Mouse (Mus musculus) kidney, adult 2 months (tissue): ENCODE results near the gene Col4a2. TPM values are rescaled to one million over a fixed set of nuclear protein-coding genes. Genes with fewer than 3 reads are reported as not detected.

Experiments
- DNase-seq: peaks from one replicate; pipeline ENCODE4 v3.0.0; 2021
- H3K27ac ChIP-seq: fragments of 200-500 bp; 2 replicates; pipeline ENCODE4 v1.5.1; 2012; ENCODE audit warnings: low read depth, low read length, control low read depth, inconsistent platforms; ENCODE audit not compliant: insufficient read depth
- H3K27me3 ChIP-seq: fragments of 200-500 bp; replicated peaks from 2 replicates; pipeline ENCODE4 v1.6.1; 2012; ENCODE audit warnings: mild to moderate bottlenecking, moderate library complexity, low read length, inconsistent platforms; ENCODE audit not compliant: control insufficient read depth, insufficient read depth
- H3K36me3 ChIP-seq: fragments of 200-500 bp; 2 replicates; pipeline ENCODE4 v1.6.1; 2012; ENCODE audit warnings: mild to moderate bottlenecking, moderate library complexity, low read length, inconsistent platforms; ENCODE audit not compliant: control insufficient read depth, insufficient read depth
- H3K4me1 ChIP-seq: fragments of 200-500 bp; 2 replicates; pipeline ENCODE4 v1.6.1; 2011; ENCODE audit warnings: low read length; ENCODE audit not compliant: control insufficient read depth, insufficient read depth
- H3K4me3 ChIP-seq: fragments of 200-500 bp; 2 replicates; pipeline ENCODE4 v1.5.1; 2011; ENCODE audit warnings: mild to moderate bottlenecking, low read depth, low read length, control low read depth; ENCODE audit not compliant: insufficient read depth
- CTCF ChIP-seq: fragments of 200-500 bp; conservative IDR thresholded peaks from 2 replicates; pipeline ENCODE4 v1.5.1; 2011; ENCODE audit warnings: low read depth, mild to moderate bottlenecking, control low read depth, low read length, moderate library complexity, mixed read lengths; ENCODE audit not compliant: insufficient read depth, insufficient read length
- POLR2A ChIP-seq: fragments of 200-500 bp; IDR thresholded peaks from one replicate; pipeline ENCODE4 v1.6.1; 2011; ENCODE audit warnings: low read depth, low read length, control low read depth
- WGBS: fragments of 180-500 bp; shearing (Covaris S2); methylation state at CpG from one replicate; pipeline ENCODE4 v1.1.7; 2018; 5-methylcytosine and 5-hydroxymethylcytosine counted together
- polyA plus RNA-seq: library from polyadenylated mRNA; depleted of rRNA; stranded (reverse); fragments of >200 nt; gene quantifications from 2 replicates; pipeline ENCODE4 v1.2.3, GENCODE M21; 2012

Gene Col4a2
- polyA plus RNA-seq, 1 experiment, result 75.6 TPM

DNA sequence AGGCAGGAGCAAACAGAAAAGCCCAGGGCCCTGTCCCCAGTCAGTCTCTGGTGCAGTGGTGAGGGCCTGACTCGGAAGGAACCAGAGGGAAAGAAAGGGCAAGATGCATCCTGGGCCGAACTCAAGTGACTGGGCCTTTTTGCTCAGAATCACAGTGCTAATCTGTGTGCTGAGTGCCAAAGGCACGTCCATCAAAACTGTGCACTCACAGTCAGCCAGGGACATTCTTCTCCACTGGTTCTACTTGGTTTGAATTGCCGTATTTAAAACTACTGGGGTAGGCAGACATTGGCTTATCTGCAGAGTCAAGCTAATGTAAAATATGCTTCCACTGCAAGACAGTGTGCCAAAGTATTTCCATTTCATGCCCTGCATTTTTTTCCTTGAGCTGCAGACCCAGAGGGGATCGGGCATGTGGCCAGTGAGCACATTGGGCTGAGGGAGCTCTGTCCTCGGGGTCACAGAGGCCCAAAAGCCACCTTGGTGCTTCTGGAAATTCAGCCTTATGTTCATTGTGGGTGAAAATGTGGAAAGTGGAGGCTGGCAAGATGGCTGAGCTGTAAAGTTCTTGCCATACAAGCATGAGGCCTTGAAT, 12.3 kb downstream of the Col4a2 start:
- peak; percentile 80 for DNase-seq
- peaks cover 43% of the 10 kb centered on the region for H3K4me1 ChIP-seq
- 14% methylated on average over 6 of the region's 6 CpGs for WGBS
- no peaks in the 10 kb centered on the region for H3K27me3 ChIP-seq
- no peak overlapping the region for H3K4me3 ChIP-seq
- TF ChIP-seq POLR2A, result no peak
- TF ChIP-seq CTCF, result no peak
- no peaks in the 10 kb centered on the region for H3K36me3 ChIP-seq
- peak overlapping the region; percentile 61; the same call in 1 of the 2 replicates for H3K27ac ChIP-seq

DNA sequence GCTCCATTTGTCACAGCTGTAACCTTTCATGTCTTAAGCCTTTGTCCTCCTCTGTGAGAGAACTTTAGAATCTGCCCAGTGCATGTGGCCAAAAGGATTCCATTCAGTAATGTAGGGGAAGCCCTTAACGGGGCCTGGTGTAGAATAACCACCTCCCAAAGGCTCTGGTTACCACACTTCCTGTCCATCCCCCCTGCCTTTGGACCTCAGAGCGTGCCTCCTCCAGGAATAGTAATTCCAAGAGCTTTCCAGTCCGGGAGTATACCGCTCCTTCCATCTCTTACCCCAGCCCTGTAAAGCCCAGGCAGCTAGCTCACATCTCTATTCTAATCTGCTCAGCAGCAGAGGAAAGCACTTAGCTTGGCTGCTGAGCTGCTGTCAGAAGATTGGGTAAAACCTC, 14.7 kb downstream of the Col4a2 start:
- WGBS, result 42% methylated on average over 4 of the region's 4 CpGs
- Histone ChIP-seq H3K4me3 (no peak overlapping the region), H3K27ac (peak overlapping the region; percentile 21; the same call in 1 of the 2 replicates), H3K36me3 (no peaks in the 10 kb centered on the region), H3K27me3 (no peaks in the 10 kb centered on the region), H3K4me1 (peaks cover 49% of the 10 kb centered on the region)
- DNase-seq, result no peak
- TF ChIP-seq POLR2A (no peak), CTCF (no peak)

DNA sequence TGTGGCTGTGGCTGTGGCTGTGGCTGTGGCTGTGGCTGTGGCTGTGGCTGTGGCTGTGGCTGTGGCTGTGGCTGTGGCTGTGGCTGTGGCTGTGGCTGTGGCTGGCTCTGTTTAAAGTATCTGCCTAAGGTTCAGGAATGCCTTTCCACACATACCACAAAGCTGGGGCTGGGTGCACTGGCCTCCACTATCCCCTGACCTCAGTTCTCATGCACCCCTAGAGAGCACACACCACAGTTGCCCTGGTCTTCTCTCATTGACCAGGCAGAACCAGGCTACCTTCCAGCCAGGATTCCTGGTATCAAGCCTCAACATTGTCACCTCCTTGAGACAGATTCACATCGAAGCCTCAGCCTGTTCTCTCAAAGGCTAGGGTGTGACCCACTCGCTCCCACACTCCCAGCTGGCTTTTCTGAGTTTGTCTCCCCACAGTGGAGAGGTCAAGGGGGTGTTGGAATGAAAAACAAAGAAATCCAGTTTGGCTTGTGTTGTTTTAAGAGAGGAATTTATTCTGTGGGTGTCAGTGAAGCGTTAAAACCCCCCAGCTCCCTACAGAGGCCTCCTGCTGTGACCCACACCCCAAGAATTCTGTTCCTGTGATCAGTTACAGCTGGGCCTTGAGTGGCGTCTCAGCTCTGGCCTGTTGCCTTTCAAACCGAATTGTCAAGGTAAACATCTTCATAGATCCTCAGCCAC, 15.3 kb downstream of the Col4a2 start:
- TF ChIP-seq CTCF (no peak), POLR2A (no peak)
- Histone ChIP-seq H3K27ac (no peak overlapping the region), H3K36me3 (no peaks in the 10 kb centered on the region), H3K4me1 (peaks cover 50% of the 10 kb centered on the region), H3K27me3 (no peaks in the 10 kb centered on the region), H3K4me3 (no peak overlapping the region)
- DNase-seq, result no peak
- 39% methylated on average over 5 of the region's 5 CpGs for WGBS

DNA sequence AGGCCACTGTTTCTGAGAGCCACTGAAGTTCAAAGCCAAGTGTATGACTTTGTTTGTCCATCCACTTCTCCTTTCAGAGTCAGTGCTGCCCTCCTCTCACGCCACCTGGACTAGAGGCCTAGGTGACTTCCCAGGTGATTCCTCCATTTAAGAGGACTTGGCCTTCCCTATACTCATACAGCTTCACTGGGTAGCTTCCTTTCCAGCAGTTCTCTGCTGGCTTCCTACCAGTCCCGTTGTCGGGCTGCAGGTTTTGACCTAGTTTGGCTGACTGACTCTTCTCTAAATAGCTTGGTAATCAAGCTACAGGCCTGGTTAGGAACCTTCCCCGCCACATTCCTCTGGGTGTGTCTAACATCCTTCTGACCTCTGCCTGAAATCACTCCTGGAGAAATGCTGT, 19.0 kb downstream of the Col4a2 start:
- Histone ChIP-seq H3K4me1 (peaks cover 49% of the 10 kb centered on the region), H3K4me3 (no peak overlapping the region), H3K27me3 (no peaks in the 10 kb centered on the region), H3K27ac (no peak overlapping the region), H3K36me3 (no peaks in the 10 kb centered on the region)
- WGBS, result 25% methylated on average over 4 of the region's 4 CpGs
- DNase-seq, result peak; percentile 61
- TF ChIP-seq POLR2A, result no peak
- no peak for TF ChIP-seq CTCF

DNA sequence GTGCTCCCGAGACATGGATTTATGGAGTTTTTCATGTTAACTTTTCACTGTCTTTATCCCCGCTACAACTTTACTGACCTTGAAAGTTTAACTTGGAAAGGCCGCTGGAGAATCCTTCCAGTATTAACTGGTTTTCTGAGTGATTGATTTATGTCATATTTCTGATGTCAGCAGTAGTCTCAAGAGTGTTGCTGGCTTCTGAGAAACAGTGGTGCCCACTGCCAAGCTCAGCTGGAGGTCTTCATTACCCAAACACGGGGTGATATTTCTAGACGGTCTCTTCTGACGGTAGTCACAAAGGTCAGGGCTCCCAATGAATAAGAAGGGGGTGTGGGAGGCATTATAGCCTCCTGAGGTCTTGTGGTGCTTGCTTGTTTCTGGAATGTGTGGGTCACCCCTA, 21.1 kb downstream of the Col4a2 start:
- Histone ChIP-seq H3K4me3 (no peak overlapping the region), H3K36me3 (no peaks in the 10 kb centered on the region), H3K4me1 (peaks cover 35% of the 10 kb centered on the region), H3K27ac (no peak overlapping the region; the same call in 1 of the 2 replicates), H3K27me3 (no peaks in the 10 kb centered on the region)
- DNase-seq, result peak; percentile 73
- 26% methylated on average over 6 of the region's 6 CpGs for WGBS
- TF ChIP-seq CTCF, result no peak
- TF ChIP-seq POLR2A, result no peak

DNA sequence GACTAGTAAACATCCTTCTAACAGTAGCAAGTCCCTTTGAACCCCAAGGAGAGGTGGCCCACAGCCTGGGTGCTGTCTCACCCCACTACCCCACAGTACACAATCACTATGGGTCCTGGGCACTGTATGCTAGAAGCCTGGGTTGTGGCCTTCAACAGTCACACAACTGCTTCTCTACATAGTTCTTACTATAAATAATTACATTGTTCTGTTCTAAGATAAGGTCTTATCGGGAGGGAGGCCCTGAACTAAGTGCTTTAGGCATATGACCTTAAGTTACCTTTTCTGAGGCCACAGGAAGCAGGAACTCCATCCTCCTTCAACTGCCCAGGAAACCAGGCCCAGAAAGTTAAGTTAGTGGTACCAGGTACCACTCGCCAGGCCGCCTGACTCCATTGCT, 21.9 kb downstream of the Col4a2 start:
- DNase-seq, result no peak
- Histone ChIP-seq H3K36me3 (no peaks in the 10 kb centered on the region), H3K4me1 (peaks cover 38% of the 10 kb centered on the region), H3K27ac (peak overlapping the region; percentile 31; the same call in 1 of the 2 replicates), H3K4me3 (no peak overlapping the region), H3K27me3 (no peaks in the 10 kb centered on the region)
- TF ChIP-seq POLR2A, result no peak
- TF ChIP-seq CTCF, result no peak
- WGBS, result 49% methylated on average over 3 of the region's 3 CpGs

DNA sequence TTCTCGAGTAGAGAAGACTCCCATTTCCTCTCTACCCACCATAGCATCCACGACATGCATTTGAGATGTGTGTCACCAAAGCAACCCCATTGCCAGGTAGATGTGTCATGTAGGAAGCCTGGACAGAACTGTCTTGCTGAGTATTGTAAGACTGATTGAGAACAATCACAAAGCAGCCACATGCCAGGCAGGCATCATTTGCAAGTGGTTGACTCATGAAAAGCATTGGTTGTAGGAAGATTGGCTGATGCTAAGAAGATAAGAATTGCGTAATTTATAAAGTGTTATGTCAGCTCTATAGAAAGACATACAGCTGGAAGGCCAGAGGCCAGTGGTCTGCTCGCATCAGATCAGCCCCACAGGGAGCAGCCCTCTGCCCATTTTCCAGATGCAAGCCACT, 22.6 kb downstream of the Col4a2 start:
- TF ChIP-seq CTCF (no peak), POLR2A (no peak)
- H3K36me3 ChIP-seq, result no peaks in the 10 kb centered on the region
- 84% methylated on average over 4 of the region's 4 CpGs for WGBS
- no peak overlapping the region for H3K4me3 ChIP-seq
- no peak overlapping the region for H3K27ac ChIP-seq
- H3K27me3 ChIP-seq, result no peaks in the 10 kb centered on the region
- no peak for DNase-seq
- peaks cover 45% of the 10 kb centered on the region for H3K4me1 ChIP-seq
